Mouse (Mus musculus): Measurements from ENCODE around the gene Tmem189. TPM values are rescaled to one million over a fixed set of nuclear protein-coding genes. Genes with fewer than 3 reads are reported as not detected.

Gene Tmem189
- total and polyA plus RNA-seq, 2 experiments from 2014 or later: 39.3 to 76.8 TPM

DNA sequence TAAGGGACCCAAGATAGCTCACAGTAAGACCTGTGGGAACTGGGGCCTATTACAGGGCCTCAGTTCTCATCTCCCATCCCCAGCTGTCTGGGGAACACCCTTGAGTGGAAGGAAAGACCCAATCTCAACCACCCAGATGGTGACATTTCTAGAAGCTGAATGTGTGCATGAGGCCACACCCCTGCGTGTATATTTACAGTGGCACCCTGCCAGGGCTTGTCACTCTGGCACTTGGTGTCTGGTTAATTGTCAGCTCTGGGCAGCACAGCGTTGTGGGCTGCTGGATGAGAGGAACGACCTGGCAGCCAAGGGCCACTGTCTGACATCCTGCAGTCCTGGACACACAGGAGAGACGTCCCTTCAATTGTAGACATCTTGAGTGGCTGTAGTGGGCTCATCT, 60.8 kb downstream of the Tmem189 start:
- ATAC-seq (ENCODE audit: insufficient read depth, low read depth) (no peak), DNase-seq (ENCODE audit: low spot score) (peak; percentile 57)
- TF ChIP-seq EP300 (IDR thresholded peaks at IDR 0.05; ENCODE audit: low read depth) (no peak), CTCF (IDR thresholded peaks at IDR 0.05; ENCODE audit: low read depth) (no peak)
- Histone ChIP-seq H3K4me2 (ENCODE audit: low read depth, low read length) (no peak overlapping the region), H3K27me3 (ENCODE audit: control insufficient read depth, insufficient read depth, low read length) (no peaks in the 10 kb centered on the region), H3K4me3 (ENCODE audit: low read depth, low read length) (no peak overlapping the region), H3K27ac (ENCODE audit: low read depth) (peak overlapping the region; percentile 46), H3K4me1 (ENCODE audit: control insufficient read depth, insufficient read depth) (peaks cover 44% of the 10 kb centered on the region), H3K36me3 (replicated peaks; ENCODE audit: control insufficient read depth, insufficient read depth, low read length) (no peaks in the 10 kb centered on the region), H3K9ac (replicated peaks; ENCODE audit: low read depth, low read length) (no peak overlapping the region), H3K9me3 (replicated peaks; ENCODE audit: control insufficient read depth, low read length) (no peaks in the 10 kb centered on the region)
- WGBS: 11% methylated on average over 4 of the region's 4 CpGs

DNA sequence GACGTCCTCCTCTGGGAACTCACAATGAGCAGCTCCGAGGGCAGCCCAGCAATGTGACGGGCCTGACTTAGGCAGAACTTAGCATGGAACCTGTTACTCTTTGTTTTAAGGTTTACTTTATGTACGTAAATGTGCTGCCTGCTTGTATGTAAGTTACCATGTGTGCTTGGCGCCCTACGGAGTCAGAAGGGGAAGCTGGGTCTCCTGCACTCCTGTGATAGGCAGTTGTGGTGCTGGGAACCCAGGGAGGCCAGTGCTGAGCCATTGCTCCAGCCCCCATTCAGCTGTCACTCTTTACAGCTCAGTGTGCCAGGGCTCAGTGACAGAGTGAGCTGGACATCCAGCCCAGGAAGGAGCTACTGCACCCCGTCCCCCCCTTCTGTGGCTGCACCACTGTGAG, 62.6 kb downstream of the Tmem189 start:
- no peak overlapping the region for H3K4me2 ChIP-seq (ENCODE audit: low read depth, low read length)
- no peaks in the 10 kb centered on the region for H3K36me3 ChIP-seq (replicated peaks; ENCODE audit: control insufficient read depth, insufficient read depth, low read length)
- TF ChIP-seq EP300 (IDR thresholded peaks at IDR 0.05; ENCODE audit: low read depth) (no peak), CTCF (IDR thresholded peaks at IDR 0.05; ENCODE audit: low read depth) (no peak)
- H3K4me3 ChIP-seq (ENCODE audit: low read depth, low read length): no peak overlapping the region
- no peaks in the 10 kb centered on the region for H3K27me3 ChIP-seq (ENCODE audit: control insufficient read depth, insufficient read depth, low read length)
- WGBS: 82% methylated on average over 7 of the region's 7 CpGs
- no peak for DNase-seq (ENCODE audit: low spot score)
- no peak overlapping the region for H3K27ac ChIP-seq (ENCODE audit: low read depth)
- H3K4me1 ChIP-seq (ENCODE audit: control insufficient read depth, insufficient read depth): peaks cover 41% of the 10 kb centered on the region
- no peak overlapping the region for H3K9ac ChIP-seq (replicated peaks; ENCODE audit: low read depth, low read length)
- H3K9me3 ChIP-seq (replicated peaks; ENCODE audit: control insufficient read depth, low read length): no peaks in the 10 kb centered on the region
- ATAC-seq (ENCODE audit: insufficient read depth, low read depth): no peak

DNA sequence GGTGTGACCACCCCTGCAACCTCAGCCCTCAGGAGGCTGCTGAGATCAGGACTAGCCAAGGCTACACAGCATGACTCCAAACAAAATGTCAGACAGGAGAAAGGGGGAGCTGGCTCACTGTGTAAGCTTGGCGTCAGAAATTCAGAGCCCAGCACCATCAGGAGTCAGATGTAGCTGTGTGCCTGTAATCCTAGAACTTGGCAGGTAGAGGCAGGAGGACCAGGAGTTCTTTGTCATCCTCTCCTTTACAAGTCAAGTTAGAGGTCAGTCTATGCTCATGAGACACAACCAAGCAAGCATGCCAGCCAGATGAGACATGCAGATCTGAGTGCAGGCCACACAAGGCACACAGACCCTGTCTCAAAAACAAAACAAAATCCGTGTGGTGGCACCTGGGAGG, 64.0 kb downstream of the Tmem189 start:
- Histone ChIP-seq H3K27ac (ENCODE audit: low read depth) (no peak overlapping the region), H3K4me3 (ENCODE audit: low read depth, low read length) (no peak overlapping the region), H3K4me1 (ENCODE audit: control insufficient read depth, insufficient read depth) (peaks cover 47% of the 10 kb centered on the region), H3K4me2 (ENCODE audit: low read depth, low read length) (no peak overlapping the region), H3K27me3 (ENCODE audit: control insufficient read depth, insufficient read depth, low read length) (no peaks in the 10 kb centered on the region), H3K9me3 (replicated peaks; ENCODE audit: control insufficient read depth, low read length) (no peaks in the 10 kb centered on the region), H3K36me3 (replicated peaks; ENCODE audit: control insufficient read depth, insufficient read depth, low read length) (no peaks in the 10 kb centered on the region; the same call in 1 of the 2 replicates), H3K9ac (replicated peaks; ENCODE audit: low read depth, low read length) (no peak overlapping the region)
- WGBS: 44% methylated on average over 2 of the region's 2 CpGs
- ATAC-seq (ENCODE audit: insufficient read depth, low read depth) (no peak), DNase-seq (ENCODE audit: low spot score) (no peak)
- TF ChIP-seq CTCF (IDR thresholded peaks at IDR 0.05; ENCODE audit: low read depth) (no peak), EP300 (IDR thresholded peaks at IDR 0.05; ENCODE audit: low read depth) (no peak)

DNA sequence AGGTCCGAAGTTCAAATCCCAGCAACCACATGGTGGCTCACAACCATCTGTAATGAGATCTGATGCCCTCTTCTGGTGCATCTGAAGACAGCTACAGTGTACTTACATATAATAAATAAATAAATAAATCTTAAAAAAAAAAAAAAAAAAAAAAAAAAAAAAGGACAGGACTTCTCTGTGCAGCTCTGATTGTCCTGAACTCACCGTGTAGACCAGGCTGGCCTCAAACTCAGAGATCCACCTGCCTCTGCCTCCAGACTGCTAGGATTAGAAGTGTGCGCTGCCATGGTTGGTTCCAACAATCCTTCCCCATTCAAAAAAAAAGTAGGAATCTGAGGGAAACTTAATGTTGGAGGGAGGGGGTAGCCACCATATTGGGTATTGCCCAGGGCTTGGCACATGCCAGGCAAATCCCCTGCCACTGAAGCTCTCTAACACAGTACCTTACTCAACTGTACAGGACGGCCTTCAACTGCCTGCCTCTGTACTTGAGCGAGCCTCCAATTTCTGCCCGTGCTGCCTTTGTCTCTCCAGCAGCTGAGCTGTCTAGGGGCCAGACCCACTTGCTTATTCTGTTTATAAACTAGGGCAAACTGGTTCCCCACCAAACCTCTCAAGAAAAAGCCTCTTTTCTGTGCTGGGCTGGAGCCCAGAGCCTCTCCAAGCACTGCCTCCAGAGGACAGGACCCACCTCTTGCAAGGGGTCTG, 65.1 kb downstream of the Tmem189 start:
- H3K9ac ChIP-seq (replicated peaks; ENCODE audit: low read depth, low read length): no peak overlapping the region
- no peak for TF ChIP-seq EP300 (IDR thresholded peaks at IDR 0.05; ENCODE audit: low read depth)
- TF ChIP-seq CTCF (IDR thresholded peaks at IDR 0.05; ENCODE audit: low read depth): no peak
- DNase-seq (ENCODE audit: low spot score): no peak
- no peak overlapping the region for H3K27ac ChIP-seq (ENCODE audit: low read depth)
- H3K9me3 ChIP-seq (replicated peaks; ENCODE audit: control insufficient read depth, low read length): no peaks in the 10 kb centered on the region
- no peak overlapping the region for H3K4me2 ChIP-seq (ENCODE audit: low read depth, low read length)
- ATAC-seq (ENCODE audit: insufficient read depth, low read depth): no peak
- H3K27me3 ChIP-seq (ENCODE audit: control insufficient read depth, insufficient read depth, low read length): no peaks in the 10 kb centered on the region
- H3K4me3 ChIP-seq (ENCODE audit: low read depth, low read length): no peak overlapping the region
- H3K4me1 ChIP-seq (ENCODE audit: control insufficient read depth, insufficient read depth): peaks cover 35% of the 10 kb centered on the region
- H3K36me3 ChIP-seq (replicated peaks; ENCODE audit: control insufficient read depth, insufficient read depth, low read length): no peaks in the 10 kb centered on the region; the same call in 1 of the 2 replicates
- WGBS: 92% methylated on average over 5 of the region's 6 CpGs

DNA sequence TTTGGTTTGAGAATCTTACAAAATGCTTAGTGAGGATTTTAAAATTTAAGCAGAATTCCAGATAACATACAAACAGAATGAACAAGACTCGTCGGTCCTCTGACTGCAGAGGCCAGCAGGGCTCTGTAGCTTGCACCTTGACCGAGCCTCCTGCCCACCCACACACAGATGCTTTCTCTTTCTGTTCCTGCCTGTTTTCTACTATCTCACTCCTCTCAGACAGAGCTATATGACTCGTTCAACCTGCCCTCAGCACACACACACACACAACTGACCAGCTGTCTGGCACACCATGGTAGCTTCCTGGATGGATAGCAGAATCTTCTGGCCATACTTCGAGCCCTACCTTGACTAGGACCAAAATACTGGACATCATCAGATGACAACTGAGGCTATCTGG, 66.7 kb downstream of the Tmem189 start:
- no peak for TF ChIP-seq EP300 (IDR thresholded peaks at IDR 0.05; ENCODE audit: low read depth)
- no peak for TF ChIP-seq CTCF (IDR thresholded peaks at IDR 0.05; ENCODE audit: low read depth)
- H3K4me1 ChIP-seq (ENCODE audit: control insufficient read depth, insufficient read depth): peaks cover 22% of the 10 kb centered on the region; the same call in 1 of the 2 replicates

DNA sequence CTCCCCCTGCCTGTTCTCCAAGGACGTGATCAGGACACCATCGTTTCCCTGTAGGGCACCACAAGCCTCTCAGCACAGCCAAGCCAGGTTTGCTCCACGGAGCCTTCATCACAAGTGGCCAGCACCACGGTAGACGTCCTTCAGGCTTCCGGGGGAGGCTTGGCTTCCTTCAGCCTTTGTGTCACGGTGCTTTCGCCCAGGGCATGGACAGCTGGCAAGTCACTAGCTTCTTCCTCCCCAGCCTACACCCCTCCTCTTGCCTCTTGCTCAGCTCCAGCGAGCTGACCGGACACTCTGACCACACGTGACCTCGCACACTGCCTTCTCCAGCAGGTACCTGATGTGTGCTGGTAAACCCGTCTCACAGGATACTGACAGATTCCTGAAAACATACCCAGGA, 67.3 kb downstream of the Tmem189 start:
- Histone ChIP-seq H3K27ac (ENCODE audit: low read depth) (no peak overlapping the region), H3K4me2 (ENCODE audit: low read depth, low read length) (no peak overlapping the region), H3K4me3 (ENCODE audit: low read depth, low read length) (no peak overlapping the region), H3K36me3 (replicated peaks; ENCODE audit: control insufficient read depth, insufficient read depth, low read length) (peaks cover 7% of the 10 kb centered on the region), H3K9ac (replicated peaks; ENCODE audit: low read depth, low read length) (no peak overlapping the region), H3K4me1 (ENCODE audit: control insufficient read depth, insufficient read depth) (peaks cover 22% of the 10 kb centered on the region; the same call in 1 of the 2 replicates), H3K9me3 (replicated peaks; ENCODE audit: control insufficient read depth, low read length) (no peaks in the 10 kb centered on the region), H3K27me3 (ENCODE audit: control insufficient read depth, insufficient read depth, low read length) (no peaks in the 10 kb centered on the region)
- DNase-seq (ENCODE audit: low spot score) (no peak), ATAC-seq (ENCODE audit: insufficient read depth, low read depth) (no peak)
- WGBS: 44% methylated on average over 13 of the region's 13 CpGs
- TF ChIP-seq CTCF (IDR thresholded peaks at IDR 0.05; ENCODE audit: low read depth) (no peak), EP300 (IDR thresholded peaks at IDR 0.05; ENCODE audit: low read depth) (no peak)

More for the DNA sequence above, 66.7 kb downstream of the Tmem189 start:
- H3K4me2 ChIP-seq (ENCODE audit: low read depth, low read length): no peak overlapping the region
- 42% methylated on average over 5 of the region's 5 CpGs for WGBS
- no peaks in the 10 kb centered on the region for H3K9me3 ChIP-seq (replicated peaks; ENCODE audit: control insufficient read depth, low read length)
- H3K36me3 ChIP-seq (replicated peaks; ENCODE audit: control insufficient read depth, insufficient read depth, low read length): peaks cover under 1% of the 10 kb centered on the region; the same call in 1 of the 2 replicates
- H3K9ac ChIP-seq (replicated peaks; ENCODE audit: low read depth, low read length): no peak overlapping the region
- DNase-seq (ENCODE audit: low spot score) (no peak), ATAC-seq (ENCODE audit: insufficient read depth, low read depth) (no peak)
- no peaks in the 10 kb centered on the region for H3K27me3 ChIP-seq (ENCODE audit: control insufficient read depth, insufficient read depth, low read length)
- no peak overlapping the region for H3K27ac ChIP-seq (ENCODE audit: low read depth)
- no peak overlapping the region for H3K4me3 ChIP-seq (ENCODE audit: low read depth, low read length)

All from heart, postnatal 0 days (tissue).